Mouse (Mus musculus) cerebellum, postnatal 36 days (tissue): ENCODE measurements around the gene Isg20l2.

Experiments
- DNase-seq, 2 experiments: peaks; one replicate each; pipeline ENCODE4 v3.0.0; 2021 to 2022; ENCODE audit warnings: mixed read lengths in 2 of 2

Isg20l2 gene

DNA sequence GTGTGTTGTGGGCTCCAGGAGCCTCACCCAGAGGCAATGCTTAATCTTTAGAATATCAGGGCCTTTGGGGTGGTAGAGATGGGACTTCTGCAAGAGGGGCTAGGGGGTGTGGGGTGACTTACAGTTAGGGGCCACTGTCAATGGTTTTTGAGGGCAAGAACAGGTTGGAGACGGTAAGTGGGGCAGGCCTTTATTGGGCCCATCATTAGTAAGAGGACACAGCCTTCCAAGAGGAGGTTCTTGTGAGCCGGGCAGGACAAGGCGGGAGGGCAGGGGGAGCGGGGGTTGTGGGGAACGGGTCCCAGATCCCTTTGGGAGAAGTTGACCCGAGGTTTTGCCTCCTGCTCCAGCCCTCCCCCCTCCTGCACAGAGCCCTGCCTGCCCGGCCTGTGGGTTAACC lies 16.6 kb upstream of the Isg20l2 start:
- no peak for DNase-seq

DNA sequence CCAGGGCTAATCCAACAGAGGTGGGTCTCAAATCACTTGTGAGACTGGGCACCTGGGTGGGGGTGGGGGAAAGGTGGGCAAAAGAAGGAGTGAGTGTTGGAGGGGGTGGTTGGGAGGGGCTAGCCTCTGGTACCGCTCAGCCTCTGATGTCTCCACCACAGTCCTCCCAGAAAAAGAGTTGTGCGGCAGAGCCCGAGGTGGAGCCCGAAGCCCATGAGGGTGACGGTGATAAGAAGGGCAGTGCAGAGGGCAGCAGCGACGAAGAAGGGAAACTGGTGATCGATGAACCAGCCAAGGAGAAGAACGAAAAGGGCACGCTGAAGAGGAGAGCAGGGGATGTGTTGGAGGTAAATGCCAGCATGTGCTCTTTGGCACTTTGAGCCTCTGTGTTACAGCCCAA lies 16.2 kb upstream of the Isg20l2 start:
- DNase-seq, result no peak

DNA sequence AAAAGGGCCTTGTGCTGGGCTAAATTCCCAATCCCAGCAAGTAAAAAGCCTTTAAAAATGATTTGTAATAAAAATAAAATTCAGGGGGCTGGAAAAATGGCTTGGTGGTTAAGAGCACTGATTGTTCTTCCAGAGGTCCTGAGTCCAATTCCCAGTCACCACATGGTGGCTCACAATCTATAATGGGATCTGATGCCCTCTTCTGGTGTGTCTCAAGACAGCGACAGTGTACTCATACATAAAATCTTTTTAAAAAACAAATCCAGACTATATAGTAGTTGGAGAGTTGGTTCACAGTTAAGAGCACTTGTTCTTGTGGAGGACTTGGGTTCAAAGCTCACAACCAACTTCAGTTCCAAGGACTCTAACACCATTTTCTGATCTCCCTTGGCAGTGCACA lies 13.1 kb upstream of the Isg20l2 start:
- DNase-seq, result no peak

DNA sequence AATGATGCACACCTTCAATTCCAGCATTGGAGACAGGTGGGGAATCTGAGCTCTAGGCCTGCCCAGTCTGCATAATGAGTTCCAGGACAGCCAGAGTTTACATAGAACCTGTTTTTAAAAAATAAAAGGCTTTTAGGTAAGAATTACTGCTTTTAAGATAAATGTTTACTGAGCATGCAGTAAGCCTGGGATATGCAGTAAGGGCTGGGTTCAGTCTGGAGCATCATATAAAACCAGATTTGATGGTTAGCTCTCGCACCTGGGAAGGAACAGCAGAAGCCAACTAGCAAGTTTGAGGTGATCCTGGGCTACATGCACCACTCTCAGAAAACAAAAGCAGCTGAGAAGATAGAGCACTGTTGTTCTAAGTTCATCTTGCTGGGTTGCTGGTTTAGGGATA lies 11.6 kb upstream of the Isg20l2 start:
- no peak for DNase-seq

GRCm38 (mm10) chr3:87919336-87920108 lies 10.6 kb upstream of the Isg20l2 start, which contains the start of gene Mrpl24:
Mrpl24 (plus strand) TSS chr3:87919506.
- DNase-seq, result peak; percentile 70 to 78

DNA sequence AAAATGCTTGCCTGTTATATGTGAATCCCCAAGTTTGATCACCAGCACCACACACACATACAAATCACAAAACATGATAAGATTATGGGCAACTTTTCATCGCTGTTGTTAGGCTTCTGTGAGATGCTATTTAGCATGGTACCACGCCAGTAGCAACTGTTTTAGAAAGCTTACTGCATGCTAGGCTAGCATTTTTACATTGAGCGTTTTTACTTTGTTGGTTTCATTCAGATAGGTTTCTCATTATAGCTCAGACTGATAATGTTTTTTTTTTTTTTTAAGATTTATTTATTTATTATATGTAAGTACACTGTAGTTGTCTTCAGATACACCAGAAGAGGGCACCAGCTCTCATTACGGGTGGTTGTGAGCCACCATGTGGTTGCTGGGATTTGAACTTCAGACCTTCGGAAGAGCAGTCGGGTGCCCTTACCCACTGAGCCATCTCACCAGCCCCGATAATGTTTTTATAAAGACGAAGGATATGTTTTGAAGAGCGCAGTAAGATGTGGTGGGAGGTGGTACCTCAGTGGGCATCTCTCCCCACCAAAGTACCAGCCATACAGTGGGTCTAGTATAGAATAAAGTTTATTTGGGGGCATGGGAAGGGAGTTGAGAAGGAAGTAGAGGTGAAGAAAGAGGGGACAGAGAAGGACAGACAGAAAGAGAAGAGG lies 9.7 kb upstream of the Isg20l2 start:
- no peak for DNase-seq

GRCm38 (mm10) chr3:87924996-87925395 lies 5.1 kb upstream of the Isg20l2 start:
- DNase-seq, result no peak

DNA sequence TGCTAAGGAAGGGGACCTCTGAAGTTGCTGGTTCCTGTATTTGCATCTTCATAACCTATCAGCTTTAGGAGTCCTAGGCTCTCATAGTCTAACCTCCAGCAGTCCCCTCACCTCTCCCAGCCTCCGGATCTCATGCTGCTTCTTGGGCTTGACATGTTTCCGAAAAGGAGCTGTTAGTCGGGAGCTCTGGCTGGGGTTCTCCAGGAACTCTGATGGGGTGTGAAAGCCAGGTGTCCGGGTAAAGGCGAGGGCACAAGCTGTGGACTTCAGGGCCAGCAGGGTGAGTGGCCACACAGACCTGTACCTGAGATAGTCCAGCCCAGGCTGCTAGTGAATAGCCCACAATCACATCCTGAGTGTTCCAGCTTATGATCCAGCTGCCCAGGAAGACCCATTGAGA lies 2.7 kb upstream of the Isg20l2 start:
- no peak for DNase-seq

DNA sequence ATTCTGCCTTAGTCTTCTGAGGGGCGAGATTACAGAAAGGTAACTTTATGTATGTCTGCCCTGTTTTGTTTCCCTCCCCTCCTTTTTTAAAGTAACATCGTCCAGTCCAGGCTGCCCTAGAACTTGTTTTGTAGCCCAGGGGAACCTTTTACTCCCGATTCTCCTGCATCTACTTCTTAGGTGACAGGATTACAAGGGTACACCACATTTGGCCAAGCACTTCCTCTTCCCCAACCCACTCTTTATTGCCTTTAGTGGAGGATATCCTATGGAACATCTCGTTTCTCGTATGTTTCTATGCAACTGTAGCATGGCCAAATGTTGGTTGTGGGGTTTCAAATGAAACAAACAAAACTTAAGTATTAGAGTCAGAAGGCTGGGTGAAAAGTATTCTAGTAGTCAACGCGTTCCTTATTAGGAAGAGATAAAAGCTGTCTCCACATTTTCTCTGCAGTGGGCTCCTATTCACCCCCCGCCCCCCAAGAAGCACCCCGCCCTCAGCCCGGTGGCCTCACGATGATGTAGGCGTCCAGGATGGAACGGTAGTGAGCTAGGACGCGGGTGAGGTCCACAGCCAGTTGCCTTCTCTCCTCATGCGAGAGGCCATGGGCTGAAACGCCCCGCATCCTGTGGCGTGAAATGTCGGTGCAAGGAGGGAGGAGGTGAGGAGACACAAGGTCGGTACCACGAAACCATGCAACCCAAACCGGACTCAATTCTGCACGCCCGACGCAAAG lies 605 bp upstream of the Isg20l2 start:
- no peak for DNase-seq

DNA sequence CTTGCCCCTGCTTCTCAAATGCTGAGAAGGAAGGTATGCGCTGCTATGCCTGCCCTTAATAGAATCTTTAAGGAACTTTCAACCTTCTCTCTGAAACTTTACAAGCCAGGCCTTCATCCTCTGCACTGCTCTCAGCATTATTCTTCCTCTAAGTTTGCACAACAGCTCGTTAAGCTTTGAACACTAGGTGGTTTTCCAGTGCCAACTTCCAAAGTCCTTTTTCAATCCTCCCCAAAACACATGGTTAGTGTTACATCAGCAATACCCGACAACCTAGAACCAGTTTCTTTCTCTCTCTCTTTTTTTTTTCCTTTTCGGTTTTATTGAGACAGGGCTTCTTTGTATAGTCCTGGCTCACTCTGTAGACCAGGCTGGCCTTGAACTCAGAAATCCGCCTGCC lies 3.9 kb downstream of the Isg20l2 start:
- no peak for DNase-seq

DNA sequence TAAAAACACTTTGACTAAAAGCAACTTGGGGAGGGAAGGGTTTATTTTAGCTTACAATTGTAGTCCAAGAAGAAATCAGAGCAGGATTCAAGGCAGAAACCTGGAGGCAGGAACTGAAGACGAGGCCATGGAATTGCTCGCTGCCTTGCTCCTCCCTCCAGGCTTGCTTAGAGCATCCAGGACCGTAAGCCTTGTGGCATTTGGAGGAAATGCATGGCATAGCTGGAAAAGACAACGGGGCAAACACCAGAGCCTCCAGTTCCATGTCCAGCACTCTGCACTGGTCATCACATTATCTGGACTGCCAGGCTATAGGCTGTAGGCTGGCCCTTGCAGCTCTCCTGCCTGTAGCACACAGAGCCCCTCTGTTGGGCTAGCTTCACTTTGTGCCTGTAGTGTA lies 4.4 kb downstream of the Isg20l2 start:
- no peak for DNase-seq

- no peak for DNase-seq
Observed at GRCm38 (mm10) chr3:87935201-87935600, 5.1 kb downstream of the Isg20l2 start.

DNA sequence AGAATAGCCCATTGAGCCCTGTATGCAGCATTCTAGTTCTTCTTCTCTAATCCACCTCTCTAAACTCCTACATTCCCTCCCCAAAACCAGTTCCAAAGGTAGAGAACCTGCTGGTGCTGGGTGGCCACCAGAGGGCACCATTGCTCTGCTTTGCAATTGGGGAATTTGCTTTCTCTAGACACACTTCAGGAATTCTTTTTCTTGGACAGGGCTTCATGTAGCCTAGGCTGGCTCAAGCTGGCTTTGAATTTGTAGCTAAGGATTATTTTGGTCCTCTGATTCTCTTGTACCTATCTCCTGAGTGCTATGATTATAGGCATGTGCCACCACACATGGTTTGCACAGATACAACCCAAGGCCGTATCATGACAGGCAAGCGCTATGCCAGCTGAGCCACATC lies 5.7 kb downstream of the Isg20l2 start:
- DNase-seq, result peak; percentile 83 to 87

GRCm38 (mm10) chr3:87940611-87941010 lies 10.5 kb downstream of the Isg20l2 start:
- DNase-seq, result no peak

DNA sequence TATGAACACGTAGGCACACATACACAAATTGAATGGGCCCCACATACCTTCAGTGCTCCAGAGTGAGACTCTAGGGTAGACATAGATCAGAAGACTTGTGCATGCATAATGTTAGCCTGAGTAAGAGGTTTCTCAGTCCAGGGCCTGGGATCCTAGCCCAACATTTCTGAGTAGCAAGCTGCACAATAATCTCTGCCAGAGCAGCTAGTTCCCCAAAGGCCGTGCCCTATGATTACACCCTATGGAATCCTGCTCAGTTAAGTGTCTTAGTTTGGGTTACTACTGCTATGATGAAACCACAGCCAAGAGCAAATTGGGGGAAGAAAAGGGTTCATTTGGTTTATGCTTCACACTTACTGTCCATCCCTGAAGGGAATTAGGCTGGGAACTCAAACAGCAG lies 12.4 kb downstream of the Isg20l2 start:
- no peak for DNase-seq

DNA sequence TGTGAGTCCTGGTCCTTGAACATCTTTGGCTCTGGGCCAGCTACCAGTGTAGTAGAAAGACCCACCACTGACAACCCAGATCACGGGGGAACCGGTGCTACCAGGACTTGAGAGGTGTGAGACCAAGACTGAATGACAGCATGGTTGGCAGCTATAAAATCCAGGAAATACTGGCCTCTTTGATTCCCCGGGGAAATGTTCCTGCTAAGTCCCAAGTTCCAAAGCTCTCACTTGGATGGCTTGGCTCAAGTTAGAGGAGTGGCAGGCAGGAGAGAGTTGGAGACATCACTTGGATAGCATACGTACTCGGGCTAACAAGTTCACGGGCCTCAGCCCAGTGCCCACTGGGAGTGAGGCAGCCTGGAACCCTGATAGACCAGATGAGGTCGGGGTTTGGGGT lies 13.5 kb downstream of the Isg20l2 start:
- no peak for DNase-seq

- DNase-seq, result no peak
Observed at GRCm38 (mm10) chr3:87944838-87945600, 14.9 kb downstream of the Isg20l2 start.

- DNase-seq, result no peak
Observed at GRCm38 (mm10) chr3:87945781-87946540, 15.8 kb downstream of the Isg20l2 start.

GRCm38 (mm10) chr3:87946541-87946860 lies 16.4 kb downstream of the Isg20l2 start:
- no peak for DNase-seq

DNA sequence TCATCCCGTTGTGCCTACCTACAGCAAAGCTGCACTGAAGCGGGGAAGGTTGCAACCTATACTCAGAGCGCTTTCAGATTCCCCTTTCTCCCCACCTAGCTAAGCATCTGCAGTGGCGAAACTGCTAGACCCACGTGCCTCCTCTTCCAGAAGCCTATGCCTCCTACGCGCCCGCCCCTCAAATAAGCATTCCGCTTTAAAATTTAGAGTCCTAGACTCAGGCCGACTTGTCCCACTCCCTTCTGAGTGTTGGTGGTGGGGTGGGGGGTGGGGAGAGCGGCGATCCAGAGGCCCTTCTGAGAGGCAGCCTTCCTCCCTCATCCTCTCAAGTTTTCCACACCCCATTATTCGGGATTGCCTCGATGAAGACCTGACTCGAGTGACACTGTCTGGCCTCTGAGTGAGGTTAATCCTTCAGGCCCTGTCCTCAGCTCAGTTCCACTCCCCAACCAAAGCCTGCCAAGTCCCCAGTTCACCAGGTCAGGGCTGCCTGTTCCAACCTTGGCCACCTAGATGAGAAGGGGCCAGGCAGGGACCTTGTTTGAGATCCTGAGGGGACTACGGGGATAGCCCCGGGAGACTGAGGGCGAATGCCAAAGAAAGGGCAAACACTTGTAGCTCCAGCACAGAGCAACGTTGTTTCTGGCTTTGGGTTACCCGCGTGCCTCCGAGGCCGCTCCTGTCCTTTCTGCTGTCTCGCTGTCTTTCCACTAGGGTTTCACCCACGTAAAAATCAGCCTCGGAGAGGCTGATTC lies 17.1 kb downstream of the Isg20l2 start:
- no peak for DNase-seq

- no peak for DNase-seq
Observed at GRCm38 (mm10) chr3:87947811-87948199, 17.7 kb downstream of the Isg20l2 start.
